Mouse (Mus musculus) myocyte (in vitro differentiated cells): Measurements from ENCODE around the gene Taf1b.

Experiments used
- POLR2A ChIP-seq: IDR thresholded peaks from one replicate; pipeline ENCODE4 v1.6.1; 2011; ENCODE audit warnings: low read depth, mild to moderate bottlenecking, control low read depth, moderate library complexity; ENCODE audit not compliant: insufficient read length
- TCF3 ChIP-seq: IDR thresholded peaks from one replicate; pipeline ENCODE4 v1.6.1; 2011; ENCODE audit warnings: low read depth, control low read depth; ENCODE audit not compliant: insufficient read length

GRCm38 (mm10) chr12:24460406-24460805 lies 37.8 kb upstream of the Taf1b start:
- TF ChIP-seq TCF3 (no peak), POLR2A (no peak)
